Mouse (Mus musculus): ENCODE data around the gene 9030025P20Rik. TPM values are rescaled to one million over a fixed set of nuclear protein-coding genes. Genes with fewer than 3 reads are reported as not detected.
"Not testable (repeated sequence)": the region's sequence is repeated elsewhere in the genome, so short reads cannot be mapped to it uniquely, and the experiment has no call there.

Gene 9030025P20Rik
- polyA plus RNA-seq (2012; fragmentation: generic; extraction: Trizol): 5.7 TPM

GRCm38 (mm10) chr17:14978362-14979038 is at the start of gene 9030025P20Rik, which contains the start of gene Gm3417:
TSS of gene 9030025P20Rik (plus strand) at chr17:14978468.
TSS of gene Gm3417 (minus strand) at chr17:14978790.
- not testable (repeated sequence) for H3ac ChIP-seq (ENCODE audit: control insufficient read depth, insufficient read length); H3K79me2 ChIP-seq (ENCODE audit: control insufficient read depth, insufficient read depth); H3K4me3 ChIP-seq; H3K27me3 ChIP-seq (ENCODE audit: control insufficient read depth, insufficient read depth, insufficient read length); H3K36me3 ChIP-seq (ENCODE audit: control insufficient read depth, insufficient read depth); H3K4me2 ChIP-seq (ENCODE audit: low read depth)

GRCm38 (mm10) chr17:14928631-14929030 is 49.6 kb upstream of the 9030025P20Rik start:
- Histone ChIP-seq H3K4me2 (ENCODE audit: low read depth) (no peak overlapping the region), H3K79me2 (ENCODE audit: control insufficient read depth, insufficient read depth) (no peaks in the 10 kb centered on the region), H3K4me3 (no peak overlapping the region), H3ac (ENCODE audit: control insufficient read depth, insufficient read length) (no peak overlapping the region), H3K36me3 (ENCODE audit: control insufficient read depth, insufficient read depth) (no peaks in the 10 kb centered on the region), H3K27me3 (ENCODE audit: control insufficient read depth, insufficient read depth, insufficient read length) (peaks cover 5% of the 10 kb centered on the region)
- TF ChIP-seq TCF3 (IDR thresholded peaks at IDR 0.05; ENCODE audit: insufficient read length, low read depth) (no peak), POLR2AphosphoS2 (IDR thresholded peaks at IDR 0.05; ENCODE audit: insufficient read length, low read depth) (no peak), USF1 (IDR thresholded peaks at IDR 0.05; ENCODE audit: low read depth) (no peak), MYOG (IDR thresholded peaks at IDR 0.05; ENCODE audit: control insufficient read depth in 1 of 3, insufficient read depth in 1 of 3, insufficient read length in 2 of 3, low read depth in 2 of 3) (no peak), REST (IDR thresholded peaks at IDR 0.05; ENCODE audit: insufficient read depth, insufficient read length) (no peak), MAX (IDR thresholded peaks at IDR 0.05; ENCODE audit: low read depth) (no peak), CEBPB (IDR thresholded peaks at IDR 0.05; ENCODE audit: insufficient read depth, poor library complexity, severe bottlenecking) (no peak), SRF (IDR thresholded peaks at IDR 0.05; ENCODE audit: control insufficient read depth, insufficient read length, low read depth) (no peak), TCF12 (IDR thresholded peaks at IDR 0.05; ENCODE audit: insufficient read depth, poor library complexity, severe bottlenecking) (no peak), POLR2A (IDR thresholded peaks at IDR 0.05; ENCODE audit: insufficient read length, low read depth) (no peak), E2F4 (IDR thresholded peaks at IDR 0.05; ENCODE audit: insufficient read depth) (no peak), MYOD1 (IDR thresholded peaks at IDR 0.05; ENCODE audit: control insufficient read depth in 1 of 3, insufficient read length in 2 of 3, low read depth in 2 of 3) (no peak)

- no peak for TF ChIP-seq TCF12 (IDR thresholded peaks at IDR 0.05; ENCODE audit: insufficient read depth, poor library complexity, severe bottlenecking)
- no peak for TF ChIP-seq MYOG (IDR thresholded peaks at IDR 0.05; ENCODE audit: control insufficient read depth in 1 of 3, insufficient read depth in 1 of 3, insufficient read length in 2 of 3, low read depth in 2 of 3)
- no peak for TF ChIP-seq CEBPB (IDR thresholded peaks at IDR 0.05; ENCODE audit: insufficient read depth, poor library complexity, severe bottlenecking)
- no peak for TF ChIP-seq SRF (IDR thresholded peaks at IDR 0.05; ENCODE audit: control insufficient read depth, insufficient read length, low read depth)
- TF ChIP-seq USF1 (IDR thresholded peaks at IDR 0.05; ENCODE audit: low read depth): no peak
- TF ChIP-seq MAX (IDR thresholded peaks at IDR 0.05; ENCODE audit: low read depth): no peak
- TF ChIP-seq POLR2A (IDR thresholded peaks at IDR 0.05; ENCODE audit: insufficient read length, low read depth): no peak
- TF ChIP-seq POLR2AphosphoS2 (IDR thresholded peaks at IDR 0.05; ENCODE audit: insufficient read length, low read depth): no peak
- TF ChIP-seq TCF3 (IDR thresholded peaks at IDR 0.05; ENCODE audit: insufficient read length, low read depth): no peak
- no peak for TF ChIP-seq E2F4 (IDR thresholded peaks at IDR 0.05; ENCODE audit: insufficient read depth)
- TF ChIP-seq REST (IDR thresholded peaks at IDR 0.05; ENCODE audit: insufficient read depth, insufficient read length): no peak
- no peak for TF ChIP-seq MYOD1 (IDR thresholded peaks at IDR 0.05; ENCODE audit: control insufficient read depth in 1 of 3, insufficient read length in 2 of 3, low read depth in 2 of 3)
- no peaks in the 10 kb centered on the region for H3K36me3 ChIP-seq (ENCODE audit: control insufficient read depth, insufficient read depth)
- H3K4me2 ChIP-seq (ENCODE audit: low read depth): no peak overlapping the region
- no peak overlapping the region for H3ac ChIP-seq (ENCODE audit: control insufficient read depth, insufficient read length)
- H3K4me3 ChIP-seq: no peak overlapping the region
- H3K79me2 ChIP-seq (ENCODE audit: control insufficient read depth, insufficient read depth): no peaks in the 10 kb centered on the region
- H3K27me3 ChIP-seq (ENCODE audit: control insufficient read depth, insufficient read depth, insufficient read length): peaks cover 5% of the 10 kb centered on the region
Measured at GRCm38 (mm10) chr17:14930697-14931096, 47.6 kb upstream of the 9030025P20Rik start.

DNA sequence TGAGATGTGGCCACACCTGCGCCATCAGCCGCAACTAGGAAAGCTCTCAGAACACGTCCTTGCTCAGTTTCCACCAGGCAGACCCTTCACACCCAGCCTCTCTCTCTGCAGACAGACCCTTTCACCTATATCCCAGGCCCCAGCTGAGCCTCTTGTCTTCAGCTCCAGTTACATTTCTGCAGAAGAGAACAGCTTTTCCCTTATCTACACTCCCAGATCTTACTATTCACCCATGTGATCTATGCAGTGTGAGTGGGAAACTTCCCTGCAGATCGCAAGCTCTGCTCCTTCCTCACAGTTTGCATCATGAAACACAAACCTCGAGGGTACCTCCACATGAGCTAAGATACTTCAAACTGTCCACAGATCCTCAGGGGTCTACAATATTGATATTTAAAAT is 46.8 kb upstream of the 9030025P20Rik start:
- no peak overlapping the region for H3K4me3 ChIP-seq
- H3K4me2 ChIP-seq (ENCODE audit: low read depth): no peak overlapping the region
- peaks cover 5% of the 10 kb centered on the region for H3K27me3 ChIP-seq (ENCODE audit: control insufficient read depth, insufficient read depth, insufficient read length)
- no peak overlapping the region for H3ac ChIP-seq (ENCODE audit: control insufficient read depth, insufficient read length)
- no peaks in the 10 kb centered on the region for H3K36me3 ChIP-seq (ENCODE audit: control insufficient read depth, insufficient read depth)
- no peaks in the 10 kb centered on the region for H3K79me2 ChIP-seq (ENCODE audit: control insufficient read depth, insufficient read depth)
- TF ChIP-seq TCF3 (IDR thresholded peaks at IDR 0.05; ENCODE audit: insufficient read length, low read depth): no peak
- no peak for TF ChIP-seq POLR2AphosphoS2 (IDR thresholded peaks at IDR 0.05; ENCODE audit: insufficient read length, low read depth)
- no peak for TF ChIP-seq USF1 (IDR thresholded peaks at IDR 0.05; ENCODE audit: low read depth)
- no peak for TF ChIP-seq MAX (IDR thresholded peaks at IDR 0.05; ENCODE audit: low read depth)
- TF ChIP-seq REST (IDR thresholded peaks at IDR 0.05; ENCODE audit: insufficient read depth, insufficient read length): no peak
- no peak for TF ChIP-seq E2F4 (IDR thresholded peaks at IDR 0.05; ENCODE audit: insufficient read depth)
- TF ChIP-seq POLR2A (IDR thresholded peaks at IDR 0.05; ENCODE audit: insufficient read length, low read depth): no peak
- TF ChIP-seq TCF12 (IDR thresholded peaks at IDR 0.05; ENCODE audit: insufficient read depth, poor library complexity, severe bottlenecking): no peak
- no peak for TF ChIP-seq MYOG (IDR thresholded peaks at IDR 0.05; ENCODE audit: control insufficient read depth in 1 of 3, insufficient read depth in 1 of 3, insufficient read length in 2 of 3, low read depth in 2 of 3)
- no peak for TF ChIP-seq MYOD1 (IDR thresholded peaks at IDR 0.05; ENCODE audit: control insufficient read depth in 1 of 3, insufficient read length in 2 of 3, low read depth in 2 of 3)
- no peak for TF ChIP-seq SRF (IDR thresholded peaks at IDR 0.05; ENCODE audit: control insufficient read depth, insufficient read length, low read depth)
- no peak for TF ChIP-seq CEBPB (IDR thresholded peaks at IDR 0.05; ENCODE audit: insufficient read depth, poor library complexity, severe bottlenecking)

DNA sequence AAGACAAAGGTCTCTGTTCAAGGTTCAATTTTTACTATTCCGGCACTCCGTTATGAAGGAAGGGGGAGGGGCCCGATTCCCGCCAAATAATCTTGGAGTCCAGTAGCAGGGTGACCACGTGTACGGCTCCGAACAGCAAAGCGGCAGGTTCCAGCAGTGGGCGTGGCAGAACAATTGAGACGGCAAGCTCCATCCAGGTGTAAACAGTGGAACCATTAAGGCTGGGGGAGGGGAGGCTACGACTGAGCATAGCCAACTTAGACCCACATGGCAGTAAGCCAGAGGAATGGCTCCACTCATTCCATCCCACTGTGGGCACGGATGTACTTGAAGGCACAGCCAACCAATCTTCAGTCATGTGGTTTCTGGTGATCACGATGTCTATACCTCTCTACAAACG is 43.0 kb upstream of the 9030025P20Rik start:
- H3K79me2 ChIP-seq (ENCODE audit: control insufficient read depth, insufficient read depth); H3ac ChIP-seq (ENCODE audit: control insufficient read depth, insufficient read length); H3K27me3 ChIP-seq (ENCODE audit: control insufficient read depth, insufficient read depth, insufficient read length); H3K4me3 ChIP-seq; H3K4me2 ChIP-seq (ENCODE audit: low read depth); H3K36me3 ChIP-seq (ENCODE audit: control insufficient read depth, insufficient read depth): not testable (repeated sequence)

Data from myocyte (in vitro differentiated cells).